Mouse (Mus musculus): ENCODE results near the gene Meis1. TPM values are rescaled to one million over a fixed set of nuclear protein-coding genes. Genes with fewer than 3 reads are reported as not detected.

The Meis1 gene
- polyA plus RNA-seq, 1 experiment from 2014 or later = 189 TPM

- no peak for DNase-seq (ENCODE audit: low spot score)
- 17% methylated on average over 2 of the region's 2 CpGs for WGBS
- H3K27me3 ChIP-seq (ENCODE audit: control insufficient read depth, insufficient read depth, low read length) = no peaks in the 10 kb centered on the region
- no peaks in the 10 kb centered on the region for H3K36me3 ChIP-seq (ENCODE audit: control insufficient read depth, insufficient read depth, low read length)
- peak overlapping the region; percentile 53; the same call in 1 of the 2 replicates for H3K27ac ChIP-seq (ENCODE audit: low read depth, low read length)
- peaks cover 36% of the 10 kb centered on the region for H3K4me1 ChIP-seq (ENCODE audit: control insufficient read depth, insufficient read depth, low read length)
- H3K4me3 ChIP-seq (ENCODE audit: low read depth, low read length) = no peak overlapping the region
- no peak for ATAC-seq (ENCODE audit: insufficient read depth, low FRiP score, low TSS enrichment)
- H3K9me3 ChIP-seq (ENCODE audit: control insufficient read depth, low read length) = no peaks in the 10 kb centered on the region
- no peak overlapping the region; the same call in 1 of the 2 replicates for H3K4me2 ChIP-seq (ENCODE audit: low read depth)
- no peak overlapping the region for H3K9ac ChIP-seq (ENCODE audit: low read length)
Measured at GRCm38 (mm10) chr11:19022576-19022975, 3.8 kb upstream of the Meis1 start.

- DNase-seq (ENCODE audit: low spot score) (peak; percentile 72), ATAC-seq (ENCODE audit: insufficient read depth, low FRiP score, low TSS enrichment) (peak; percentile 15; the same call in 1 of the 2 replicates)
- Histone ChIP-seq H3K9ac (ENCODE audit: low read length) (peak overlapping the region; percentile 61), H3K4me3 (ENCODE audit: low read depth, low read length) (peak overlapping the region; percentile 89), H3K36me3 (ENCODE audit: control insufficient read depth, insufficient read depth, low read length) (no peaks in the 10 kb centered on the region), H3K27me3 (ENCODE audit: control insufficient read depth, insufficient read depth, low read length) (no peaks in the 10 kb centered on the region), H3K4me2 (ENCODE audit: low read depth) (peak overlapping the region; percentile 92), H3K27ac (ENCODE audit: low read depth, low read length) (peak overlapping the region; percentile 98), H3K9me3 (ENCODE audit: control insufficient read depth, low read length) (no peaks in the 10 kb centered on the region), H3K4me1 (ENCODE audit: control insufficient read depth, insufficient read depth, low read length) (peaks cover 30% of the 10 kb centered on the region)
- under 1% methylated on average over 28 of the region's 28 CpGs for WGBS
Measured at GRCm38 (mm10) chr11:19020951-19021710, 2.3 kb upstream of the Meis1 start.

GRCm38 (mm10) chr11:19020371-19020824, 1.6 kb upstream of the Meis1 start:
- H3K4me3 ChIP-seq (ENCODE audit: low read depth, low read length) = peak overlapping the region; percentile 89
- WGBS = under 1% methylated on average over 25 of the region's 25 CpGs
- ATAC-seq (ENCODE audit: insufficient read depth, low FRiP score, low TSS enrichment) = peak; percentile 76
- H3K36me3 ChIP-seq (ENCODE audit: control insufficient read depth, insufficient read depth, low read length) = no peaks in the 10 kb centered on the region
- H3K4me2 ChIP-seq (ENCODE audit: low read depth) = peak overlapping the region; percentile 92
- peak; percentile 95 for DNase-seq (ENCODE audit: low spot score)
- H3K27me3 ChIP-seq (ENCODE audit: control insufficient read depth, insufficient read depth, low read length) = no peaks in the 10 kb centered on the region
- H3K27ac ChIP-seq (ENCODE audit: low read depth, low read length) = peak overlapping the region; percentile 98
- no peaks in the 10 kb centered on the region for H3K9me3 ChIP-seq (ENCODE audit: control insufficient read depth, low read length)
- peak overlapping the region; percentile 99 for H3K9ac ChIP-seq (ENCODE audit: low read length)
- peaks cover 28% of the 10 kb centered on the region for H3K4me1 ChIP-seq (ENCODE audit: control insufficient read depth, insufficient read depth, low read length)

- Histone ChIP-seq H3K27me3 (ENCODE audit: control insufficient read depth, insufficient read depth, low read length) (no peaks in the 10 kb centered on the region), H3K36me3 (ENCODE audit: control insufficient read depth, insufficient read depth, low read length) (no peaks in the 10 kb centered on the region; the same call in 1 of the 2 replicates), H3K4me1 (ENCODE audit: control insufficient read depth, insufficient read depth, low read length) (peaks cover 28% of the 10 kb centered on the region), H3K4me3 (ENCODE audit: low read depth, low read length) (peak overlapping the region; percentile 89), H3K27ac (ENCODE audit: low read depth, low read length) (peak overlapping the region; percentile 98), H3K9me3 (ENCODE audit: control insufficient read depth, low read length) (no peaks in the 10 kb centered on the region), H3K9ac (ENCODE audit: low read length) (peak overlapping the region; percentile 99), H3K4me2 (ENCODE audit: low read depth) (peak overlapping the region; percentile 92)
- ATAC-seq (ENCODE audit: insufficient read depth, low FRiP score, low TSS enrichment) = peak; percentile 20; the same call in 1 of the 2 replicates
- under 1% methylated on average over 67 of the region's 67 CpGs for WGBS
- peak; percentile 75 for DNase-seq (ENCODE audit: low spot score)
Measured at GRCm38 (mm10) chr11:19019204-19020171, 703 bp upstream of the Meis1 start.

GRCm38 (mm10) chr11:19017719-19018413, 919 bp downstream of the Meis1 start:
- Histone ChIP-seq H3K9me3 (ENCODE audit: control insufficient read depth, low read length) (no peaks in the 10 kb centered on the region), H3K4me3 (ENCODE audit: low read depth, low read length) (peak overlapping the region; percentile 89), H3K4me2 (ENCODE audit: low read depth) (peak overlapping the region; percentile 92), H3K36me3 (ENCODE audit: control insufficient read depth, insufficient read depth, low read length) (no peaks in the 10 kb centered on the region; the same call in 1 of the 2 replicates), H3K9ac (ENCODE audit: low read length) (peak overlapping the region; percentile 99), H3K4me1 (ENCODE audit: control insufficient read depth, insufficient read depth, low read length) (peaks cover 26% of the 10 kb centered on the region), H3K27ac (ENCODE audit: low read depth, low read length) (peak overlapping the region; percentile 98), H3K27me3 (ENCODE audit: control insufficient read depth, insufficient read depth, low read length) (no peaks in the 10 kb centered on the region)
- ATAC-seq (ENCODE audit: insufficient read depth, low FRiP score, low TSS enrichment) (no peak), DNase-seq (ENCODE audit: low spot score) (no peak)
- under 1% methylated on average over 14 of the region's 14 CpGs for WGBS

- H3K27me3 ChIP-seq (ENCODE audit: control insufficient read depth, insufficient read depth, low read length) = no peaks in the 10 kb centered on the region
- H3K27ac ChIP-seq (ENCODE audit: low read depth, low read length) = peak overlapping the region; percentile 98
- H3K36me3 ChIP-seq (ENCODE audit: control insufficient read depth, insufficient read depth, low read length) = no peaks in the 10 kb centered on the region; the same call in 1 of the 2 replicates
- H3K9me3 ChIP-seq (ENCODE audit: control insufficient read depth, low read length) = no peaks in the 10 kb centered on the region
- H3K4me3 ChIP-seq (ENCODE audit: low read depth, low read length) = peak overlapping the region; percentile 89
- ATAC-seq (ENCODE audit: insufficient read depth, low FRiP score, low TSS enrichment) (no peak), DNase-seq (ENCODE audit: low spot score) (no peak)
- 0% methylated on average over 1 of the region's 1 CpGs for WGBS
- peaks cover 26% of the 10 kb centered on the region for H3K4me1 ChIP-seq (ENCODE audit: control insufficient read depth, insufficient read depth, low read length)
- peak overlapping the region; percentile 99 for H3K9ac ChIP-seq (ENCODE audit: low read length)
- peak overlapping the region; percentile 92 for H3K4me2 ChIP-seq (ENCODE audit: low read depth)
Measured at GRCm38 (mm10) chr11:19017262-19017661, 1.5 kb downstream of the Meis1 start.

- peak; percentile 25 for DNase-seq (ENCODE audit: low spot score)
- ATAC-seq (ENCODE audit: insufficient read depth, low FRiP score, low TSS enrichment) = no peak
- H3K27ac ChIP-seq (ENCODE audit: low read depth, low read length) = peak overlapping the region; percentile 98
Measured at GRCm38 (mm10) chr11:19016481-19017220, 2.1 kb downstream of the Meis1 start.

More at GRCm38 (mm10) chr11:19016481-19017220, 2.1 kb downstream of the Meis1 start:
- peak overlapping the region; percentile 92 for H3K4me2 ChIP-seq (ENCODE audit: low read depth)
- H3K9me3 ChIP-seq (ENCODE audit: control insufficient read depth, low read length) = no peaks in the 10 kb centered on the region
- no peaks in the 10 kb centered on the region; the same call in 1 of the 2 replicates for H3K36me3 ChIP-seq (ENCODE audit: control insufficient read depth, insufficient read depth, low read length)
- peaks cover 26% of the 10 kb centered on the region for H3K4me1 ChIP-seq (ENCODE audit: control insufficient read depth, insufficient read depth, low read length)
- peak overlapping the region; percentile 99 for H3K9ac ChIP-seq (ENCODE audit: low read length)
- WGBS = 0% methylated on average over 10 of the region's 10 CpGs
- H3K27me3 ChIP-seq (ENCODE audit: control insufficient read depth, insufficient read depth, low read length) = no peaks in the 10 kb centered on the region
- peak overlapping the region; percentile 89 for H3K4me3 ChIP-seq (ENCODE audit: low read depth, low read length)
